Mouse (Mus musculus) natural killer cell, adult 2 months (primary cell): Measurements from ENCODE around the gene Gucy2c.
"Not testable (repeated sequence)": the region's sequence is repeated elsewhere in the genome, so short reads cannot be mapped to it uniquely, and the experiment has no call there.

Experiments
- DNase-seq, 2 experiments: peaks; one replicate each; pipeline ENCODE4 v3.0.0; 2022; ENCODE audit warnings: low spot score in 2 of 2

The Gucy2c gene

GRCm38 (mm10) chr6:136803739-136804633 lies 22.4 kb upstream of the Gucy2c start, which contains the start of gene Hist4h4:
Hist4h4 (minus strand) TSS chr6:136804415.
- DNase-seq = peak; percentile 86 to 90

GRCm38 (mm10) chr6:136803093-136803738 lies 21.7 kb upstream of the Gucy2c start:
- no peak for DNase-seq

GRCm38 (mm10) chr6:136801274-136801673 lies 19.7 kb upstream of the Gucy2c start:
- DNase-seq = no peak

- no peak for DNase-seq
Observed at GRCm38 (mm10) chr6:136800710-136801109, 19.1 kb upstream of the Gucy2c start.

- not testable (repeated sequence) for DNase-seq
Observed at GRCm38 (mm10) chr6:136797874-136798693, 16.5 kb upstream of the Gucy2c start.

- no peak for DNase-seq
Observed at GRCm38 (mm10) chr6:136795850-136796249, 14.3 kb upstream of the Gucy2c start.

GRCm38 (mm10) chr6:136795110-136795509 lies 13.5 kb upstream of the Gucy2c start:
- DNase-seq = no peak

GRCm38 (mm10) chr6:136793831-136794525 lies 12.4 kb upstream of the Gucy2c start:
- DNase-seq = no peak

GRCm38 (mm10) chr6:136792884-136793758 lies 11.6 kb upstream of the Gucy2c start:
- DNase-seq = no peak

- DNase-seq = no peak
Observed at GRCm38 (mm10) chr6:136789391-136789971, 7.9 kb upstream of the Gucy2c start.

GRCm38 (mm10) chr6:136782761-136783160 lies 1.2 kb upstream of the Gucy2c start:
- no peak for DNase-seq

- no peak for DNase-seq
Observed at GRCm38 (mm10) chr6:136782146-136782545, 581 bp upstream of the Gucy2c start.

- no peak for DNase-seq
Observed at GRCm38 (mm10) chr6:136776392-136776791, 5.2 kb downstream of the Gucy2c start.

GRCm38 (mm10) chr6:136769859-136770258 lies 11.7 kb downstream of the Gucy2c start:
- no peak for DNase-seq

- DNase-seq = no peak
Observed at GRCm38 (mm10) chr6:136769143-136769542, 12.4 kb downstream of the Gucy2c start.

- no peak for DNase-seq
Observed at GRCm38 (mm10) chr6:136763912-136764311, 17.7 kb downstream of the Gucy2c start.

- no peak for DNase-seq
Observed at GRCm38 (mm10) chr6:136750567-136750966, 31.0 kb downstream of the Gucy2c start.

GRCm38 (mm10) chr6:136745586-136745985 lies 36.0 kb downstream of the Gucy2c start:
- DNase-seq = no peak

- DNase-seq = peak in 1 of 2 experiments; percentile 32
Observed at GRCm38 (mm10) chr6:136743729-136744128, 37.8 kb downstream of the Gucy2c start.
